8 mouse cellular contexts compared by ENCODE assay signal in the genomic region with DNA sequence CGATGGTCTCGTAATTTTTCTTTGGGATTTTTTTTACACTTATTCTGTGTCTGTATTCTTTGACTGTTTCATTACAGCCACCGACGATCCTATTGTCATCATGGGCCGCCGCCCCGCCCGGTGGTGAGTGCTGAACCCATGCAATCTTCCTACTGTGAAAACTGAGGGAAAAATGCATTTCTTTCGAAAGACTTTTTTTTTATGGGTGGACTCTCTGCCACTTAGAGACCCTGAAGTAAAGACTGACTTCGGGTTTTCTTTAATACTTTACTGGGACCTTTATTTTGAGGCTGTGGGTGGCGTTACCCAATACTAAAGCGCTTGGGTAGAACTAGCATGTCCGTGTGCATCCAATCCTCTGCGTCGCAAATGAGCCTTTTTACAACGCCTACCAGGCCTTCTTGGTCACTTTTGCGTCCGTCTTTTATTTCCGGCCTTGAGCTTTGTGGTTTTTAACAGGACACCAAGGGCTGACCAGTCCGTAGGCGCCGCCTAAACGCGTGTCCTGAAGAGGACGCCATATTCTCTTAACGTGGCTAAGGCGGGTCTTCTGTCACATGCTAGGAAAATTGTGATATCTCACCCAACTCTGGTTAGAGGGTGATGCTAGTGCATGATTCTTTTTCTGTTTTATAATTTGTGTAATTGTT. TPM values are rescaled to one million over a fixed set of nuclear protein-coding genes. Genes with fewer than 3 reads are reported as not detected.
A peak's percentile ranks its signal among the peaks of the same experiment; 100 is the strongest.
DNase-seq lines count a peak whose midpoint lies in the region; ATAC-seq and TF ChIP-seq lines count a peak whose summit lies in the region.

No protein-coding gene starts in this region.

- peak overlapping the region; percentile 67 for H3K4me2 ChIP-seq in hindbrain, embryonic 14.5 days (replicated peaks)
- peak overlapping the region; percentile 68 for H3K4me2 ChIP-seq in liver, embryonic 11.5 days
- peak overlapping the region; percentile 72 for H3K4me2 ChIP-seq in myocyte (ENCODE audit: low read depth)

- H3K9ac ChIP-seq in hindbrain, embryonic 14.5 days, result peak overlapping the region; percentile 75
- H3K9ac ChIP-seq in liver, embryonic 11.5 days (ENCODE audit: low read depth, low read length), result peak overlapping the region; percentile 83

- DNase-seq in gastrocnemius, adult 18-20 months (ENCODE audit: low spot score), result peak; percentile 22
- no peak for DNase-seq in gastrocnemius, postnatal 25 days
- DNase-seq in NIH3T3 (ENCODE audit: low read depth), result peak; percentile 69
- DNase-seq in hindbrain, embryonic 14.5 days (ENCODE audit: low spot score), result no peak
- no peak for DNase-seq in liver, embryonic 11.5 days (ENCODE audit: low spot score)
- no peak for DNase-seq in ovary, adult 18-20 months (ENCODE audit: low spot score)

- H3K4me1 ChIP-seq in hindbrain, embryonic 14.5 days (replicated peaks; ENCODE audit: control insufficient read depth, insufficient read depth, low read length), result no peaks in the 10 kb centered on the region; the same call in 1 of the 2 replicates
- H3K4me1 ChIP-seq in liver, embryonic 11.5 days (replicated peaks; ENCODE audit: control insufficient read depth, insufficient read depth, low read length), result no peaks in the 10 kb centered on the region; the same call in 1 of the 2 replicates

- peaks cover 16% of the 10 kb centered on the region for H3K36me3 ChIP-seq in hindbrain, embryonic 14.5 days (replicated peaks; ENCODE audit: control insufficient read depth, insufficient read depth)
- no peaks in the 10 kb centered on the region for H3K36me3 ChIP-seq in liver, embryonic 11.5 days (ENCODE audit: control insufficient read depth, insufficient read depth, low read length)
- no peaks in the 10 kb centered on the region for H3K36me3 ChIP-seq in myocyte (ENCODE audit: control insufficient read depth, insufficient read depth)

- WGBS in hindbrain, embryonic 14.5 days, result 18% methylated on average over 27 of the region's 27 CpGs
- WGBS in liver, embryonic 11.5 days, result 20% methylated on average over 27 of the region's 27 CpGs

- H3ac ChIP-seq in myocyte (ENCODE audit: control insufficient read depth, insufficient read length), result no peak overlapping the region

- ATAC-seq in erythroid progenitor cell, adult 5-6 weeks (replicated peaks; ENCODE audit: low FRiP score, poor library complexity, severe bottlenecking), result 0 out of 2 replicates have a peak, but pooled peaks have one; percentile 40
- no peak for ATAC-seq in hindbrain, embryonic 14.5 days (ENCODE audit: low FRiP score)
- no peak for ATAC-seq in liver, embryonic 11.5 days (replicated peaks; ENCODE audit: low FRiP score)

- H3K4me3 ChIP-seq in hindbrain, embryonic 14.5 days (replicated peaks; ENCODE audit: low read length), result peak overlapping the region; percentile 58
- H3K4me3 ChIP-seq in liver, embryonic 11.5 days (ENCODE audit: low read depth, low read length), result peak overlapping the region; percentile 68
- peak overlapping the region; percentile 88 for H3K4me3 ChIP-seq in myocyte

- no peaks in the 10 kb centered on the region for H3K9me3 ChIP-seq in hindbrain, embryonic 14.5 days (ENCODE audit: control insufficient read depth, low read length)
- H3K9me3 ChIP-seq in liver, embryonic 11.5 days (ENCODE audit: control insufficient read depth, low read length), result no peaks in the 10 kb centered on the region

- H3K79me2 ChIP-seq in myocyte (ENCODE audit: control insufficient read depth, insufficient read depth), result peaks cover 20% of the 10 kb centered on the region

- peak; percentile 40 for TF ChIP-seq POLR2A in myocyte (IDR thresholded peaks at IDR 0.05; ENCODE audit: insufficient read length, low read depth)

- no peaks in the 10 kb centered on the region for H3K27me3 ChIP-seq in hindbrain, embryonic 14.5 days (ENCODE audit: control insufficient read depth, insufficient read depth, low read length)
- H3K27me3 ChIP-seq in liver, embryonic 11.5 days (replicated peaks; ENCODE audit: control insufficient read depth, insufficient read depth, low read length), result no peaks in the 10 kb centered on the region
- H3K27me3 ChIP-seq in myocyte (ENCODE audit: control insufficient read depth, insufficient read depth, insufficient read length), result no peaks in the 10 kb centered on the region

- H3K27ac ChIP-seq in hindbrain, embryonic 14.5 days, result peak overlapping the region; percentile 56
- peak overlapping the region; percentile 70 for H3K27ac ChIP-seq in liver, embryonic 11.5 days (ENCODE audit: low read depth, low read length)

TF ChIP-seq in myocyte, 11 proteins besides CTCF, POLR2A, EP300 and RAD21:
- TF ChIP-seq POLR2AphosphoS2 (IDR thresholded peaks at IDR 0.05; ENCODE audit: insufficient read length, low read depth) (peak; percentile 62), TCF3 (IDR thresholded peaks at IDR 0.05; ENCODE audit: insufficient read length, low read depth) (no peak)

RNA-seq across cellular contexts. Expression of a gene that starts 0.4 kb away (rescaled TPM):
- total RNA-seq in gastrocnemius, adult 18-20 months (2021), result 100 to 1,000 TPM; 172 to 189 TPM
- total RNA-seq in gastrocnemius, postnatal 25 days (2021), result 100 to 1,000 TPM; 164 to 171 TPM
- total RNA-seq in erythroid progenitor cell, adult 5-6 weeks (2015; ENCODE audit: low replicate concordance), result 718 and 731 TPM in 2 replicates
- total RNA-seq in erythroid progenitor cell, adult 5-6 weeks (2017; ENCODE audit: low replicate concordance), result 354 and 377 TPM in 2 replicates
- 484 and 540 TPM in 2 replicates for polyA plus RNA-seq in hindbrain, embryonic 14.5 days (2014; fragmentation: Nextera tagmentation; extraction: Ambion mirVana)
- polyA plus RNA-seq in liver, embryonic 11.5 days (2014; fragmentation: Nextera tagmentation; extraction: Ambion mirVana), result 887 and 939 TPM in 2 replicates
- 2,470 TPM for polyA plus RNA-seq in myocyte (2012; fragmentation: generic; extraction: Trizol)

RNA-seq across cellular contexts. Expression of a gene that starts 10.7 kb away (rescaled TPM):
- total RNA-seq in gastrocnemius, adult 18-20 months (2021), result 10 to 100 TPM; 40.2 to 47.4 TPM
- total RNA-seq in gastrocnemius, postnatal 25 days (2021), result 10 to 100 TPM; 40.4 to 43.5 TPM
- total RNA-seq in erythroid progenitor cell, adult 5-6 weeks (2015; ENCODE audit: low replicate concordance), result 41.8 and 53.2 TPM in 2 replicates
- 13.8 and 18.6 TPM in 2 replicates for total RNA-seq in erythroid progenitor cell, adult 5-6 weeks (2017; ENCODE audit: low replicate concordance)
- polyA plus RNA-seq in hindbrain, embryonic 14.5 days (2014; fragmentation: Nextera tagmentation; extraction: Ambion mirVana), result 48.4 and 56.5 TPM in 2 replicates
- 48.5 and 49.8 TPM in 2 replicates for polyA plus RNA-seq in liver, embryonic 11.5 days (2014; fragmentation: Nextera tagmentation; extraction: Ambion mirVana)
- polyA plus RNA-seq in myocyte (2012; fragmentation: generic; extraction: Trizol), result 28.2 TPM

RNA-seq across cellular contexts. Expression of a gene that starts 11.1 kb away (rescaled TPM):
- total RNA-seq in gastrocnemius, adult 18-20 months (2021), result 100 to 1,000 TPM; 114 to 124 TPM
- 10 to 100 TPM; 90.3 to 95.9 TPM for total RNA-seq in gastrocnemius, postnatal 25 days (2021)
- 108 and 154 TPM in 2 replicates for total RNA-seq in erythroid progenitor cell, adult 5-6 weeks (2015; ENCODE audit: low replicate concordance)
- total RNA-seq in erythroid progenitor cell, adult 5-6 weeks (2017; ENCODE audit: low replicate concordance), result 73.7 and 110 TPM in 2 replicates
- polyA plus RNA-seq in hindbrain, embryonic 14.5 days (2014; fragmentation: Nextera tagmentation; extraction: Ambion mirVana), result 3.0 and 3.6 TPM in 2 replicates
- polyA plus RNA-seq in liver, embryonic 11.5 days (2014; fragmentation: Nextera tagmentation; extraction: Ambion mirVana), result 12.1 and 15.3 TPM in 2 replicates
- 17.0 TPM for polyA plus RNA-seq in myocyte (2012; fragmentation: generic; extraction: Trizol)

RNA-seq across cellular contexts. Expression of a gene that starts 16.5 kb away (rescaled TPM):
- total RNA-seq in gastrocnemius, adult 18-20 months (2021), result 10 to 100 TPM; 25.0 to 32.4 TPM
- 10 to 100 TPM; 20.1 to 20.3 TPM for total RNA-seq in gastrocnemius, postnatal 25 days (2021)
- 39.3 and 44.4 TPM in 2 replicates for total RNA-seq in erythroid progenitor cell, adult 5-6 weeks (2015; ENCODE audit: low replicate concordance)
- 23.2 and 29.5 TPM in 2 replicates for total RNA-seq in erythroid progenitor cell, adult 5-6 weeks (2017; ENCODE audit: low replicate concordance)
- polyA plus RNA-seq in hindbrain, embryonic 14.5 days (2014; fragmentation: Nextera tagmentation; extraction: Ambion mirVana), result 14.7 and 17.0 TPM in 2 replicates
- polyA plus RNA-seq in liver, embryonic 11.5 days (2014; fragmentation: Nextera tagmentation; extraction: Ambion mirVana), result 20.7 and 23.2 TPM in 2 replicates
- 67.1 TPM for polyA plus RNA-seq in myocyte (2012; fragmentation: generic; extraction: Trizol)

RNA-seq across cellular contexts. Expression of a gene that starts 21.4 kb away (rescaled TPM):
- total RNA-seq in gastrocnemius, adult 18-20 months (2021), result 10 to 100 TPM; 30.5 to 50.1 TPM
- 10 to 100 TPM; 47.7 to 64.7 TPM for total RNA-seq in gastrocnemius, postnatal 25 days (2021)
- 103 and 114 TPM in 2 replicates for total RNA-seq in erythroid progenitor cell, adult 5-6 weeks (2015; ENCODE audit: low replicate concordance)
- 122 and 133 TPM in 2 replicates for total RNA-seq in erythroid progenitor cell, adult 5-6 weeks (2017; ENCODE audit: low replicate concordance)
- 92.7 and 100.0 TPM in 2 replicates for polyA plus RNA-seq in hindbrain, embryonic 14.5 days (2014; fragmentation: Nextera tagmentation; extraction: Ambion mirVana)
- polyA plus RNA-seq in liver, embryonic 11.5 days (2014; fragmentation: Nextera tagmentation; extraction: Ambion mirVana), result 172 and 175 TPM in 2 replicates
- 545 TPM for polyA plus RNA-seq in myocyte (2012; fragmentation: generic; extraction: Trizol)

Comparison
In these comparisons a context has a peak if more than half of its experiments do, and no peak if none do; other contexts are left out.
1. DNase-seq: peak in gastrocnemius, adult 18-20 months (single experiment) and NIH3T3 (single experiment); none in gastrocnemius, postnatal 25 days (single experiment), hindbrain, embryonic 14.5 days (single experiment), liver, embryonic 11.5 days (single experiment) and ovary, adult 18-20 months (single experiment).
2. Peak in every context shown above with its lines, with median percentiles within 50 percentile points of each other: H3K4me2 ChIP-seq and H3K4me3 ChIP-seq.